Mouse (Mus musculus): ENCODE measurements around the gene Rubcnl. TPM values are rescaled to one million over a fixed set of nuclear protein-coding genes. Genes with fewer than 3 reads are reported as not detected.

Gene Rubcnl
- polyA plus RNA-seq (2015; fragmentation: Nextera tagmentation; extraction: Ambion mirVana) = 0.12 and 0.20 TPM in 2 replicates

- H3K9me3 ChIP-seq (replicated peaks; ENCODE audit: control insufficient read depth, low read length, poor library complexity, severe bottlenecking) = no peaks in the 10 kb centered on the region
- H3K4me2 ChIP-seq (ENCODE audit: low read length) = peak within 1 kb of the TSS; percentile 99
- peak within 1 kb of the TSS; percentile 49 for H3K4me3 ChIP-seq (ENCODE audit: low read depth, low read length)
- no peaks in the 10 kb centered on the region for H3K27me3 ChIP-seq (ENCODE audit: control insufficient read depth, insufficient read depth, low read depth, low read length)
- WGBS = 2% methylated on average over 49 of the region's 49 CpGs
- peak within 1 kb of the TSS; percentile 56 for H3K9ac ChIP-seq (ENCODE audit: low read depth, low read length)
- ATAC-seq = peak; percentile 77
- H3K4me1 ChIP-seq (ENCODE audit: control insufficient read depth, insufficient read depth, low read length) = peaks cover 3% of the 10 kb centered on the region
- H3K27ac ChIP-seq (ENCODE audit: low read length) = no peak within 1 kb of the TSS
- H3K36me3 ChIP-seq (ENCODE audit: control insufficient read depth, insufficient read depth, low read length) = no peaks in the 10 kb centered on the region
Measured at GRCm38 (mm10) chr14:75015856-75016714, at the start of gene Rubcnl. TSS of gene Rubcnl (plus strand) at chr14:75016027.

GRCm38 (mm10) chr14:74972216-74972615, 43.6 kb upstream of the Rubcnl start:
- 65% methylated on average over 3 of the region's 3 CpGs for WGBS

GRCm38 (mm10) chr14:74972687-74973086, 43.1 kb upstream of the Rubcnl start:
- no peak overlapping the region for H3K4me3 ChIP-seq (ENCODE audit: low read depth, low read length)
- H3K4me1 ChIP-seq (ENCODE audit: control insufficient read depth, insufficient read depth, low read length) = no peaks in the 10 kb centered on the region
- no peak for ATAC-seq

More at GRCm38 (mm10) chr14:74972216-74972615, 43.6 kb upstream of the Rubcnl start:
- Histone ChIP-seq H3K36me3 (ENCODE audit: control insufficient read depth, insufficient read depth, low read length) (no peaks in the 10 kb centered on the region), H3K27me3 (ENCODE audit: control insufficient read depth, insufficient read depth, low read depth, low read length) (no peaks in the 10 kb centered on the region), H3K27ac (ENCODE audit: low read length) (no peak overlapping the region), H3K9me3 (replicated peaks; ENCODE audit: control insufficient read depth, low read length, poor library complexity, severe bottlenecking) (no peaks in the 10 kb centered on the region), H3K4me3 (ENCODE audit: low read depth, low read length) (no peak overlapping the region), H3K9ac (ENCODE audit: low read depth, low read length) (no peak overlapping the region), H3K4me1 (ENCODE audit: control insufficient read depth, insufficient read depth, low read length) (no peaks in the 10 kb centered on the region), H3K4me2 (ENCODE audit: low read length) (no peak overlapping the region)
- ATAC-seq = no peak

GRCm38 (mm10) chr14:74974136-74974651, 41.6 kb upstream of the Rubcnl start:
- H3K27me3 ChIP-seq (ENCODE audit: control insufficient read depth, insufficient read depth, low read depth, low read length) = no peaks in the 10 kb centered on the region
- 74% methylated on average over 10 of the region's 10 CpGs for WGBS
- no peaks in the 10 kb centered on the region for H3K4me1 ChIP-seq (ENCODE audit: control insufficient read depth, insufficient read depth, low read length)
- no peak for ATAC-seq
- no peak overlapping the region for H3K9ac ChIP-seq (ENCODE audit: low read depth, low read length)
- H3K9me3 ChIP-seq (replicated peaks; ENCODE audit: control insufficient read depth, low read length, poor library complexity, severe bottlenecking) = no peaks in the 10 kb centered on the region
- H3K36me3 ChIP-seq (ENCODE audit: control insufficient read depth, insufficient read depth, low read length) = no peaks in the 10 kb centered on the region
- no peak overlapping the region for H3K4me2 ChIP-seq (ENCODE audit: low read length)
- H3K4me3 ChIP-seq (ENCODE audit: low read depth, low read length) = no peak overlapping the region
- H3K27ac ChIP-seq (ENCODE audit: low read length) = no peak overlapping the region

More at GRCm38 (mm10) chr14:74972687-74973086, 43.1 kb upstream of the Rubcnl start:
- 86% methylated on average over 5 of the region's 5 CpGs for WGBS
- H3K27ac ChIP-seq (ENCODE audit: low read length) = no peak overlapping the region
- H3K4me2 ChIP-seq (ENCODE audit: low read length) = no peak overlapping the region
- H3K36me3 ChIP-seq (ENCODE audit: control insufficient read depth, insufficient read depth, low read length) = no peaks in the 10 kb centered on the region
- no peak overlapping the region for H3K9ac ChIP-seq (ENCODE audit: low read depth, low read length)
- no peaks in the 10 kb centered on the region for H3K27me3 ChIP-seq (ENCODE audit: control insufficient read depth, insufficient read depth, low read depth, low read length)
- no peaks in the 10 kb centered on the region for H3K9me3 ChIP-seq (replicated peaks; ENCODE audit: control insufficient read depth, low read length, poor library complexity, severe bottlenecking)

GRCm38 (mm10) chr14:74976972-74977371, 38.9 kb upstream of the Rubcnl start:
- H3K4me2 ChIP-seq (ENCODE audit: low read length) = no peak overlapping the region
- no peak for ATAC-seq
- no peak overlapping the region for H3K9ac ChIP-seq (ENCODE audit: low read depth, low read length)
- no peak overlapping the region for H3K27ac ChIP-seq (ENCODE audit: low read length)
- no peaks in the 10 kb centered on the region for H3K9me3 ChIP-seq (replicated peaks; ENCODE audit: control insufficient read depth, low read length, poor library complexity, severe bottlenecking)
- no peaks in the 10 kb centered on the region for H3K4me1 ChIP-seq (ENCODE audit: control insufficient read depth, insufficient read depth, low read length)
- no peak overlapping the region for H3K4me3 ChIP-seq (ENCODE audit: low read depth, low read length)
- 71% methylated on average over 6 of the region's 6 CpGs for WGBS
- H3K27me3 ChIP-seq (ENCODE audit: control insufficient read depth, insufficient read depth, low read depth, low read length) = no peaks in the 10 kb centered on the region
- H3K36me3 ChIP-seq (ENCODE audit: control insufficient read depth, insufficient read depth, low read length) = no peaks in the 10 kb centered on the region

- Histone ChIP-seq H3K9ac (ENCODE audit: low read depth, low read length) (no peak overlapping the region), H3K4me1 (ENCODE audit: control insufficient read depth, insufficient read depth, low read length) (no peaks in the 10 kb centered on the region), H3K9me3 (replicated peaks; ENCODE audit: control insufficient read depth, low read length, poor library complexity, severe bottlenecking) (no peaks in the 10 kb centered on the region), H3K27me3 (ENCODE audit: control insufficient read depth, insufficient read depth, low read depth, low read length) (no peaks in the 10 kb centered on the region), H3K4me3 (ENCODE audit: low read depth, low read length) (no peak overlapping the region), H3K4me2 (ENCODE audit: low read length) (no peak overlapping the region), H3K36me3 (ENCODE audit: control insufficient read depth, insufficient read depth, low read length) (no peaks in the 10 kb centered on the region), H3K27ac (ENCODE audit: low read length) (no peak overlapping the region)
- no peak for ATAC-seq
- WGBS = 79% methylated on average over 3 of the region's 3 CpGs
Measured at GRCm38 (mm10) chr14:74981016-74981415, 34.8 kb upstream of the Rubcnl start.

- no peak for ATAC-seq
- H3K9me3 ChIP-seq (replicated peaks; ENCODE audit: control insufficient read depth, low read length, poor library complexity, severe bottlenecking) = no peaks in the 10 kb centered on the region
- no peaks in the 10 kb centered on the region for H3K4me1 ChIP-seq (ENCODE audit: control insufficient read depth, insufficient read depth, low read length)
- H3K27me3 ChIP-seq (ENCODE audit: control insufficient read depth, insufficient read depth, low read depth, low read length) = no peaks in the 10 kb centered on the region
- no peak overlapping the region for H3K4me3 ChIP-seq (ENCODE audit: low read depth, low read length)
- H3K36me3 ChIP-seq (ENCODE audit: control insufficient read depth, insufficient read depth, low read length) = no peaks in the 10 kb centered on the region
- no peak overlapping the region for H3K4me2 ChIP-seq (ENCODE audit: low read length)
- H3K9ac ChIP-seq (ENCODE audit: low read depth, low read length) = no peak overlapping the region
- no peak overlapping the region for H3K27ac ChIP-seq (ENCODE audit: low read length)
- WGBS = 90% methylated on average over 5 of the region's 5 CpGs
Measured at GRCm38 (mm10) chr14:74983079-74983478, 32.7 kb upstream of the Rubcnl start.

- H3K4me3 ChIP-seq (ENCODE audit: low read depth, low read length) = no peak overlapping the region
- H3K4me2 ChIP-seq (ENCODE audit: low read length) = no peak overlapping the region
- no peak overlapping the region for H3K27ac ChIP-seq (ENCODE audit: low read length)
- H3K27me3 ChIP-seq (ENCODE audit: control insufficient read depth, insufficient read depth, low read depth, low read length) = no peaks in the 10 kb centered on the region
- H3K9ac ChIP-seq (ENCODE audit: low read depth, low read length) = no peak overlapping the region
- H3K9me3 ChIP-seq (replicated peaks; ENCODE audit: control insufficient read depth, low read length, poor library complexity, severe bottlenecking) = no peaks in the 10 kb centered on the region
- WGBS = 78% methylated on average over 7 of the region's 7 CpGs
- ATAC-seq = no peak
- H3K4me1 ChIP-seq (ENCODE audit: control insufficient read depth, insufficient read depth, low read length) = no peaks in the 10 kb centered on the region
- H3K36me3 ChIP-seq (ENCODE audit: control insufficient read depth, insufficient read depth, low read length) = no peaks in the 10 kb centered on the region
Measured at GRCm38 (mm10) chr14:74984817-74985391, 30.9 kb upstream of the Rubcnl start.

- 52% methylated on average over 4 of the region's 4 CpGs for WGBS
- H3K36me3 ChIP-seq (ENCODE audit: control insufficient read depth, insufficient read depth, low read length) = no peaks in the 10 kb centered on the region
- no peaks in the 10 kb centered on the region for H3K27me3 ChIP-seq (ENCODE audit: control insufficient read depth, insufficient read depth, low read depth, low read length)
- H3K27ac ChIP-seq (ENCODE audit: low read length) = no peak overlapping the region
- no peak overlapping the region for H3K9ac ChIP-seq (ENCODE audit: low read depth, low read length)
- H3K4me1 ChIP-seq (ENCODE audit: control insufficient read depth, insufficient read depth, low read length) = no peaks in the 10 kb centered on the region
- no peaks in the 10 kb centered on the region for H3K9me3 ChIP-seq (replicated peaks; ENCODE audit: control insufficient read depth, low read length, poor library complexity, severe bottlenecking)
- no peak for ATAC-seq
- no peak overlapping the region for H3K4me3 ChIP-seq (ENCODE audit: low read depth, low read length)
- no peak overlapping the region for H3K4me2 ChIP-seq (ENCODE audit: low read length)
Measured at GRCm38 (mm10) chr14:74985658-74986057, 30.2 kb upstream of the Rubcnl start.
